In the genomic region with DNA sequence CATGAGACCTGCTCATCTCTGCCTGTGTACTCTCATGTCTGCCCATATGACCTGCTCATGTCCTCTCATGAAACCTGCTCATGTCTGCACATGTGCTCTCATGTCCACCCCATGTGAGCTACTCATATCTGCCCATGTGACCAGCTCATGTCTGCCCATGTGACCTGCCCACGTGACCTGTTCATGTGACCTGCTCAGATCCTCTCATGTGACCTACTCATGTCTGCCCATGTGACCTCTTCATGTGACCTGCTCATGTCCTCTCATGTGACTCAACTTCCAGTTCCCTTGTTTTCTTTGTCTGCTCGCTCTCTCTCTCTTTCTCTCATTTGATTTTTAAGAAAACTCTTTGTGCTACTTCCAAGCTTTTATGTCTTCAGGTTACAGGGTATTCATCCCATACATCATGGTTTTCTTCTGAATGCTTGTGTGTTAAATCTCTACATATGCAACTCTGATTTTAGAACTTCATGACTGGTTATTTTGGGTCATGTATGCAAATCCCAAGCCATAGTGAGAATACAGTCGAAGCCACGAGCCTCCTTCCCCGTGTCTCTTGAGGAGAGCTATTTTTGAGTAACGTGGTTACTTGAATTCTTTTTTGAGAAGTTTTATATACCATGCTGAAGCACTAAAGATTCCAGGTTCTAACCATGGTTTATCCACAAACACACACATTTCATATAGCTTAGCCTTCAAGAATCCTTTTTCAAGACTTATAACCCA, we compare ENCODE assay signal across 22 mouse cellular contexts.
"Had no signal": no experiment of that assay in that cellular context is flagged by ENCODE, and none has a peak within 500 bp of the region (broad histone marks: within the 10 kb centered on the region; RNA-seq: fewer than 3 reads in every experiment).

No protein-coding gene starts in this region.

- H3K36me3 ChIP-seq: limb, embryonic 10.5 days; limb, embryonic 13.5 days; liver, embryonic 12.5 days; liver, embryonic 15.5 days; lung, embryonic 15.5 days; midbrain, embryonic 12.5 days; midbrain, embryonic 15.5 days; neural tube, embryonic 12.5 days; neural tube, embryonic 15.5 days had no signal

- H3K4me1 ChIP-seq: limb, embryonic 10.5 days; limb, embryonic 13.5 days; liver, embryonic 12.5 days; liver, embryonic 15.5 days; lung, embryonic 15.5 days; midbrain, embryonic 12.5 days; midbrain, embryonic 15.5 days; neural tube, embryonic 12.5 days; neural tube, embryonic 15.5 days had no signal

- H3K4me3 ChIP-seq: limb, embryonic 10.5 days; limb, embryonic 13.5 days; liver, embryonic 12.5 days; liver, embryonic 15.5 days; lung, embryonic 15.5 days; midbrain, embryonic 12.5 days; midbrain, embryonic 15.5 days; neural tube, embryonic 12.5 days; neural tube, embryonic 15.5 days had no signal

- H3K27ac ChIP-seq: kidney, postnatal 0 days; limb, embryonic 10.5 days; limb, embryonic 13.5 days; liver, embryonic 12.5 days; liver, embryonic 15.5 days; lung, embryonic 15.5 days; midbrain, embryonic 12.5 days; midbrain, embryonic 15.5 days; neural tube, embryonic 12.5 days; neural tube, embryonic 15.5 days; stomach, postnatal 0 days had no signal

- H3K27me3 ChIP-seq: limb, embryonic 13.5 days; liver, embryonic 12.5 days; liver, embryonic 15.5 days; lung, embryonic 15.5 days; midbrain, embryonic 12.5 days; midbrain, embryonic 15.5 days; neural tube, embryonic 12.5 days; neural tube, embryonic 15.5 days had no signal

- H3K4me2 ChIP-seq: limb, embryonic 13.5 days; liver, embryonic 12.5 days; liver, embryonic 15.5 days; lung, embryonic 15.5 days; midbrain, embryonic 12.5 days; midbrain, embryonic 15.5 days; neural tube, embryonic 12.5 days; neural tube, embryonic 15.5 days had no signal

- H3K9ac ChIP-seq: limb, embryonic 13.5 days; liver, embryonic 12.5 days; liver, embryonic 15.5 days; lung, embryonic 15.5 days; midbrain, embryonic 12.5 days; midbrain, embryonic 15.5 days; neural tube, embryonic 12.5 days; neural tube, embryonic 15.5 days had no signal

- ATAC-seq: intestine, embryonic 16.5 days; liver, embryonic 12.5 days; midbrain, embryonic 15.5 days had no signal

- H3K9me3 ChIP-seq: limb, embryonic 10.5 days; limb, embryonic 13.5 days; liver, embryonic 12.5 days; liver, embryonic 15.5 days; lung, embryonic 15.5 days; midbrain, embryonic 12.5 days; midbrain, embryonic 15.5 days; neural tube, embryonic 12.5 days; neural tube, embryonic 15.5 days had no signal

- DNase-seq: kidney, adult 18-20 months; kidney, postnatal 25 days; liver; lung, adult 18-20 months; lung, postnatal 10 days; lung, postnatal 36 days; retina, postnatal 1 day; right cerebral cortex, postnatal 25 days; spleen, adult 18-20 months; thymus, postnatal 25 days had no signal
